Comparison of ENCODE assay signal across 15 mouse cellular contexts in the genomic region with DNA sequence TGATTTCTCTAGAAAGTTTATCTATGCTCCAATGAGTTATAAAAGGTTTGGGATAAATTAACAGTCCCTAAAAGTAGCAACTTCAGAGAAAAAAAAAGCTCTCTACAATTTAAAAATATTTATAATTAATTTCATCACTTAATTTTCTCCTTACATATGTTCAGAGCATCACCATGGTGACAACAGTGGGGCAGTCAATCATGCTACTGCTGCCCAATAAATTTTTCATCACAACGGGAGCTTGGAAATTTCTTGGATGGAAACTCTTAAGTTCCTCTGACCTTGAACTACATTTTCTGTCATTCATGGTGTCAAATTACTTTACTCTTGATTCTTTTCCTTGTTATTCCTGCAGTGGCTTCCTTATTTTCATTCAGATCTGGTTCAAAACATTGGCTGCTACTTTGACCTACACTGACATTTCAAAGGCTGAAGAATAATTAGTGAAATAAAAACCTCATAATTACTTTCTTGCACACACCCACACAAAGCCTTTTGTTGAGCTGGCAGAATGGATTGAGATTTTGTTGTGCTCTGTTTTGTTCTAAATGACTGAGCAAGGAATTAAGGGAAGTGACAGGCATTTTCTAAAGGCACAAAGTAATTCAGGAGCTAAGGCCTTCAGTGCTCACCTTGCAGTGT.
DNase-seq lines count a peak whose midpoint lies in the region; ATAC-seq lines count a peak whose summit lies in the region.
"Had no signal": no experiment of that assay in that cellular context is flagged by ENCODE, and none has a peak within 500 bp of the region (broad histone marks: within the 10 kb centered on the region; RNA-seq: fewer than 3 reads in every experiment).

No protein-coding gene starts in this region.

- intact Hi-C loops in heart, postnatal 10 days (cut with DNase I), result no loop called here

- DNase-seq in kidney, postnatal 25 days, result no peak
- peak; percentile 68 for DNase-seq in ES-CJ7 (ENCODE audit: low read depth, low spot score)
- DNase-seq in R1 (ENCODE audit: low read depth, low spot score), result peak; percentile 81
- peak; percentile 12 for DNase-seq in embryonic facial prominence, embryonic 14.5 days (ENCODE audit: low spot score)
- no peak for DNase-seq in cerebellum, adult 11-12 months
- DNase-seq in heart, postnatal 10 days, result no peak
- DNase-seq: cerebellum, adult 8-10 months; gastrocnemius, postnatal 25 days; layer of hippocampus, postnatal 36 days; thymus, postnatal 14 days had no signal

- no peaks in the 10 kb centered on the region for H3K4me1 ChIP-seq in kidney, embryonic 14.5 days (ENCODE audit: control insufficient read depth, insufficient read depth, low read length)
- no peaks in the 10 kb centered on the region for H3K4me1 ChIP-seq in embryonic facial prominence, embryonic 14.5 days (ENCODE audit: control insufficient read depth, insufficient read depth, low read length)
- H3K4me1 ChIP-seq: embryonic facial prominence, embryonic 15.5 days; lung, embryonic 15.5 days had no signal

- no peaks in the 10 kb centered on the region for H3K36me3 ChIP-seq in kidney, embryonic 14.5 days (ENCODE audit: control insufficient read depth, insufficient read depth, low read length)
- H3K36me3 ChIP-seq in embryonic facial prominence, embryonic 14.5 days (ENCODE audit: control insufficient read depth, insufficient read depth, low read length), result no peaks in the 10 kb centered on the region
- H3K36me3 ChIP-seq: embryonic facial prominence, embryonic 15.5 days; lung, embryonic 15.5 days had no signal

- 9% methylated on average over 1 of the region's 1 CpGs for WGBS in kidney, embryonic 14.5 days
- 19% methylated on average over 1 of the region's 1 CpGs for WGBS in embryonic facial prominence, embryonic 14.5 days

- no peaks in the 10 kb centered on the region for H3K9me3 ChIP-seq in kidney, embryonic 14.5 days (ENCODE audit: control insufficient read depth, low read length)
- no peaks in the 10 kb centered on the region for H3K9me3 ChIP-seq in embryonic facial prominence, embryonic 14.5 days (ENCODE audit: control insufficient read depth, low read length)
- H3K9me3 ChIP-seq: embryonic facial prominence, embryonic 15.5 days; lung, embryonic 15.5 days had no signal

- peak; percentile 68; the same call in 1 of the 2 replicates for ATAC-seq in kidney, embryonic 14.5 days (ENCODE audit: low FRiP score, low TSS enrichment)
- peak; percentile 33; the same call in 1 of the 2 replicates for ATAC-seq in embryonic facial prominence, embryonic 14.5 days (ENCODE audit: low read depth)
- ATAC-seq: inflammation-experienced regulatory T-cells, adult 6 months had no signal

- no peak overlapping the region for H3K4me2 ChIP-seq in kidney, embryonic 14.5 days (replicated peaks; ENCODE audit: low read depth, low read length)
- H3K4me2 ChIP-seq in embryonic facial prominence, embryonic 14.5 days (ENCODE audit: low read depth, low read length), result no peak overlapping the region
- H3K4me2 ChIP-seq: embryonic facial prominence, embryonic 15.5 days; liver, embryonic 11.5 days; lung, embryonic 15.5 days had no signal

- H3K9ac ChIP-seq in kidney, embryonic 14.5 days (ENCODE audit: low read depth, low read length), result no peak overlapping the region
- no peak overlapping the region for H3K9ac ChIP-seq in embryonic facial prominence, embryonic 14.5 days (ENCODE audit: low read depth, low read length)
- H3K9ac ChIP-seq: embryonic facial prominence, embryonic 15.5 days; lung, embryonic 15.5 days had no signal

- H3K27me3 ChIP-seq in kidney, embryonic 14.5 days (ENCODE audit: control insufficient read depth, insufficient read depth, low read length), result no peaks in the 10 kb centered on the region
- no peaks in the 10 kb centered on the region for H3K27me3 ChIP-seq in embryonic facial prominence, embryonic 14.5 days (replicated peaks; ENCODE audit: control insufficient read depth, insufficient read depth, low read length)
- H3K27me3 ChIP-seq: embryonic facial prominence, embryonic 15.5 days; lung, embryonic 15.5 days had no signal

- H3K27ac ChIP-seq in kidney, embryonic 14.5 days (ENCODE audit: low read depth, low read length), result no peak overlapping the region
- H3K27ac ChIP-seq in embryonic facial prominence, embryonic 14.5 days (replicated peaks; ENCODE audit: low read depth, low read length), result no peak overlapping the region
- H3K27ac ChIP-seq: embryonic facial prominence, embryonic 15.5 days; lung, embryonic 15.5 days had no signal

- no peak overlapping the region for H3K4me3 ChIP-seq in kidney, embryonic 14.5 days (ENCODE audit: low read length)
- no peak overlapping the region for H3K4me3 ChIP-seq in embryonic facial prominence, embryonic 14.5 days (ENCODE audit: low read depth, low read length)
- H3K4me3 ChIP-seq: embryonic facial prominence, embryonic 15.5 days; lung, embryonic 15.5 days had no signal

Comparison
In these comparisons a context has a peak if more than half of its experiments do, and no peak if none do; other contexts are left out.
1. DNase-seq: peak in ES-CJ7 (single experiment), R1 (single experiment) and embryonic facial prominence, embryonic 14.5 days (single experiment); none in kidney, postnatal 25 days (0 of 2), cerebellum, adult 11-12 months (single experiment) and heart, postnatal 10 days (0 of 2).